Mouse (Mus musculus): Measurements from ENCODE around the gene Robo4. TPM values are rescaled to one million over a fixed set of nuclear protein-coding genes. Genes with fewer than 3 reads are reported as not detected.

Gene Robo4
- polyA plus RNA-seq, 2 experiments: 13.2 to 13.8 TPM

GRCm38 (mm10) chr9:37368081-37368830 lies 33.4 kb upstream of the Robo4 start:
- no peaks in the 10 kb centered on the region for H3K9me3 ChIP-seq (ENCODE audit: control insufficient read depth, low read length)
- H3K27ac ChIP-seq (replicated peaks; ENCODE audit: low read depth, low read length): no peak overlapping the region
- 65% methylated on average over 11 of the region's 11 CpGs for WGBS

GRCm38 (mm10) chr9:37368860-37369259 lies 32.8 kb upstream of the Robo4 start:
- ATAC-seq (ENCODE audit: low FRiP score, low read depth): no peak
- H3K27me3 ChIP-seq (ENCODE audit: control insufficient read depth, insufficient read depth, low read length): no peaks in the 10 kb centered on the region
- H3K4me2 ChIP-seq (replicated peaks; ENCODE audit: low read depth, low read length, severe bottlenecking): no peak overlapping the region
- H3K4me1 ChIP-seq (ENCODE audit: control insufficient read depth, insufficient read depth, low read length): no peaks in the 10 kb centered on the region
- H3K27ac ChIP-seq (replicated peaks; ENCODE audit: low read depth, low read length): no peak overlapping the region
- no peak overlapping the region for H3K4me3 ChIP-seq (replicated peaks; ENCODE audit: low read length)
- 76% methylated on average over 8 of the region's 8 CpGs for WGBS
- DNase-seq (ENCODE audit: low spot score): no peak
- no peak overlapping the region for H3K9ac ChIP-seq (ENCODE audit: low read depth, low read length, severe bottlenecking)
- no peaks in the 10 kb centered on the region for H3K9me3 ChIP-seq (ENCODE audit: control insufficient read depth, low read length)
- H3K36me3 ChIP-seq (ENCODE audit: control insufficient read depth, insufficient read depth, low read length): no peaks in the 10 kb centered on the region
- no peak for TF ChIP-seq POLR2A (IDR thresholded peaks at IDR 0.05; ENCODE audit: borderline replicate concordance, extremely low read depth, insufficient read depth, insufficient read length)

More at GRCm38 (mm10) chr9:37368081-37368830, 33.4 kb upstream of the Robo4 start:
- DNase-seq (ENCODE audit: low spot score) (no peak), ATAC-seq (ENCODE audit: low FRiP score, low read depth) (no peak)
- Histone ChIP-seq H3K9ac (ENCODE audit: low read depth, low read length, severe bottlenecking) (no peak overlapping the region), H3K4me1 (ENCODE audit: control insufficient read depth, insufficient read depth, low read length) (no peaks in the 10 kb centered on the region), H3K4me2 (replicated peaks; ENCODE audit: low read depth, low read length, severe bottlenecking) (no peak overlapping the region), H3K27me3 (ENCODE audit: control insufficient read depth, insufficient read depth, low read length) (no peaks in the 10 kb centered on the region), H3K36me3 (ENCODE audit: control insufficient read depth, insufficient read depth, low read length) (no peaks in the 10 kb centered on the region), H3K4me3 (replicated peaks; ENCODE audit: low read length) (no peak overlapping the region)
- TF ChIP-seq POLR2A (IDR thresholded peaks at IDR 0.05; ENCODE audit: borderline replicate concordance, extremely low read depth, insufficient read depth, insufficient read length): no peak

DNA sequence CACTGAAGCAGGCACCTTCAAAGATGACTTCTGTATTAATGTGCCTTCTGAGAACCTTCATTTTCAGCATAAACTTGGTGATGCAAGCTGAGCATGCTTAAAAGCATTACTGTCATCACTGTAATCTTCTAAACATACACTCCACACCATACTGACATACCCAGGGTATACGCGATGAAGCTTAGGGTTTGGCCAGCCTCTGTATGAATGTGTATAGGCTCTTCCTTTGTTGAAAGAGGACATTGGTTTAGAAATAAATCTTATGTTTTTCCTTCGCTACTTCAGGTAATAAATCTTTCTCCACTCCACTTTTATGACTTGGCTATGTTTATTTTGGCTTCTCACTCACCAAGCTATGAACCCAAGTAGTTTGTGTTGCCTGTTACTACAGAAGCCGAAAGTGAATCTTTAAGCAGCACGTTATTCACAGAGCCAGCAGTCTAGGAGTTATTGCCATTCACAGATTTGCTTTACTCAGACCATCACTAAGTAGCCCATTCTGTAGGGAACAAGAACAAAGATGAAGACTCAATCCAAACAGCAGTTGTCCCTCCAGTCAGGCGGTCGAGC lies 30.4 kb upstream of the Robo4 start:
- H3K4me3 ChIP-seq (replicated peaks; ENCODE audit: low read length): no peak overlapping the region
- 67% methylated on average over 7 of the region's 7 CpGs for WGBS
- no peaks in the 10 kb centered on the region for H3K9me3 ChIP-seq (ENCODE audit: control insufficient read depth, low read length)
- no peaks in the 10 kb centered on the region for H3K36me3 ChIP-seq (ENCODE audit: control insufficient read depth, insufficient read depth, low read length)
- H3K4me1 ChIP-seq (ENCODE audit: control insufficient read depth, insufficient read depth, low read length): no peaks in the 10 kb centered on the region
- no peak for DNase-seq (ENCODE audit: low spot score)
- no peak overlapping the region for H3K27ac ChIP-seq (replicated peaks; ENCODE audit: low read depth, low read length)
- no peak for ATAC-seq (ENCODE audit: low FRiP score, low read depth)
- no peak overlapping the region for H3K4me2 ChIP-seq (replicated peaks; ENCODE audit: low read depth, low read length, severe bottlenecking)
- no peak for TF ChIP-seq POLR2A (IDR thresholded peaks at IDR 0.05; ENCODE audit: borderline replicate concordance, extremely low read depth, insufficient read depth, insufficient read length)
- H3K27me3 ChIP-seq (ENCODE audit: control insufficient read depth, insufficient read depth, low read length): no peaks in the 10 kb centered on the region
- H3K9ac ChIP-seq (ENCODE audit: low read depth, low read length, severe bottlenecking): no peak overlapping the region

GRCm38 (mm10) chr9:37375718-37376117 lies 26.0 kb upstream of the Robo4 start:
- ATAC-seq (ENCODE audit: low FRiP score, low read depth): peak; percentile 30; the same call in 1 of the 2 replicates
- peak; percentile 24 for DNase-seq (ENCODE audit: low spot score)
- Histone ChIP-seq H3K4me1 (ENCODE audit: control insufficient read depth, insufficient read depth, low read length) (no peaks in the 10 kb centered on the region), H3K4me3 (replicated peaks; ENCODE audit: low read length) (no peak overlapping the region), H3K4me2 (replicated peaks; ENCODE audit: low read depth, low read length, severe bottlenecking) (no peak overlapping the region), H3K36me3 (ENCODE audit: control insufficient read depth, insufficient read depth, low read length) (no peaks in the 10 kb centered on the region), H3K9me3 (ENCODE audit: control insufficient read depth, low read length) (no peaks in the 10 kb centered on the region), H3K27ac (replicated peaks; ENCODE audit: low read depth, low read length) (no peak overlapping the region), H3K27me3 (ENCODE audit: control insufficient read depth, insufficient read depth, low read length) (no peaks in the 10 kb centered on the region), H3K9ac (ENCODE audit: low read depth, low read length, severe bottlenecking) (no peak overlapping the region)
- no peak for TF ChIP-seq POLR2A (IDR thresholded peaks at IDR 0.05; ENCODE audit: borderline replicate concordance, extremely low read depth, insufficient read depth, insufficient read length)
- 90% methylated on average over 5 of the region's 5 CpGs for WGBS

- Histone ChIP-seq H3K36me3 (ENCODE audit: control insufficient read depth, insufficient read depth, low read length) (no peaks in the 10 kb centered on the region), H3K4me3 (replicated peaks; ENCODE audit: low read length) (no peak overlapping the region), H3K9me3 (ENCODE audit: control insufficient read depth, low read length) (no peaks in the 10 kb centered on the region), H3K4me2 (replicated peaks; ENCODE audit: low read depth, low read length, severe bottlenecking) (no peak overlapping the region), H3K4me1 (ENCODE audit: control insufficient read depth, insufficient read depth, low read length) (peaks cover 5% of the 10 kb centered on the region; the same call in 1 of the 2 replicates), H3K9ac (ENCODE audit: low read depth, low read length, severe bottlenecking) (no peak overlapping the region), H3K27me3 (ENCODE audit: control insufficient read depth, insufficient read depth, low read length) (peaks cover 17% of the 10 kb centered on the region), H3K27ac (replicated peaks; ENCODE audit: low read depth, low read length) (no peak overlapping the region)
- 87% methylated on average over 6 of the region's 6 CpGs for WGBS
- ATAC-seq (ENCODE audit: low FRiP score, low read depth) (no peak), DNase-seq (ENCODE audit: low spot score) (no peak)
- TF ChIP-seq POLR2A (IDR thresholded peaks at IDR 0.05; ENCODE audit: borderline replicate concordance, extremely low read depth, insufficient read depth, insufficient read length): no peak
Measured at GRCm38 (mm10) chr9:37383161-37383560, 18.5 kb upstream of the Robo4 start.
